Mouse (Mus musculus): ENCODE measurements at regions not wholly inside any gene's neighbourhood (a gene's known extent, or its start where the extent isn't known, plus 50 kb on each side); places are given as distances from the start of the nearest gene placed in this dataset.

DNA sequence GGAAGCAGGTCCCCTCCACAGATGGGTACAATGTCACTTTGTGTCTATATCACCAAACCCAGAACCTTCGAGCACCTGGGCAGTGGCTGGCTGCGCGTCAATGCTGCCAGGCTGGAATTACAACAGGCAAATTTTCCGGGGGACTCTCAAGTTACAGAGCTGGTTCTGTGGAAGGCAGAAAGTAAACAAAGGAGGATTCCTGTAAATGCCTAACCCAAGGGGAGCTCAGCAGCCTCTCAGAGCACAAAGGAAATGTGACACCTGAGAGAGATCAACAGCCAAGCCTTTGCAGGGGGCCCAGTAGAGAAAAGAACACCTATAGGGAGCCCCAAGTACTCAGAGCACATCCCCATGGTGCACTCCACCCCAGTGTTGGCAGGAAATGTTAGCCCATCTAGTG, 70.7 kb downstream of the Setd4 start:
- no peak overlapping the region for H3K4me2 ChIP-seq
- H3K9ac ChIP-seq = no peak overlapping the region
- H3K36me3 ChIP-seq (replicated peaks) = no peaks in the 10 kb centered on the region
- ATAC-seq (ENCODE audit: low FRiP score) = no peak
- H3K4me3 ChIP-seq (replicated peaks) = no peak overlapping the region
- H3K4me1 ChIP-seq = no peaks in the 10 kb centered on the region
- no peak overlapping the region for H3K27ac ChIP-seq
- no peaks in the 10 kb centered on the region; the same call in 1 of the 2 replicates for H3K27me3 ChIP-seq
- WGBS = 26% methylated on average over 4 of the region's 4 CpGs
- H3K9me3 ChIP-seq = no peaks in the 10 kb centered on the region

DNA sequence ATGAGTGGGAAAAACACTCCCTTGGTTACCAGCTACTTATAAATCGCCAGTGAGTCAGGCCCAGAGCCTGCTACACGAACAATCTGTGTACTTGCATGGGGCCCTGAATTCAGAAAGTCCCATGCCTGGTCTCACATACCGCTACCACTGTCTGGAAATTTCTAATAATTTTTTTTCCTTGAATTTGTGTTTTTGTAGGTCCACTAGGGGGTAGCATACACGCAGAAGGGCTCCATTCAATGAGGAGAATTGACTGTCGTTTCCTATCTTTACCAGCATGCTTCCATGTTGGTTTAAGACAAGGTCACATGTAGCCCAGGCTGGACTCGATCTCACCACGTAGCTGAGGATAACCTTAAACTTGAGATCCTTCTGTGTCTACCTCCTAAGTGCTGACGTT, 71.9 kb downstream of the Setd4 start:
- Histone ChIP-seq H3K4me2 (no peak overlapping the region), H3K27ac (no peak overlapping the region), H3K36me3 (replicated peaks) (no peaks in the 10 kb centered on the region), H3K4me3 (replicated peaks) (no peak overlapping the region), H3K4me1 (no peaks in the 10 kb centered on the region), H3K9ac (no peak overlapping the region), H3K27me3 (no peaks in the 10 kb centered on the region; the same call in 1 of the 2 replicates), H3K9me3 (no peaks in the 10 kb centered on the region)
- ATAC-seq (ENCODE audit: low FRiP score) = no peak
- 84% methylated on average over 8 of the region's 8 CpGs for WGBS

DNA sequence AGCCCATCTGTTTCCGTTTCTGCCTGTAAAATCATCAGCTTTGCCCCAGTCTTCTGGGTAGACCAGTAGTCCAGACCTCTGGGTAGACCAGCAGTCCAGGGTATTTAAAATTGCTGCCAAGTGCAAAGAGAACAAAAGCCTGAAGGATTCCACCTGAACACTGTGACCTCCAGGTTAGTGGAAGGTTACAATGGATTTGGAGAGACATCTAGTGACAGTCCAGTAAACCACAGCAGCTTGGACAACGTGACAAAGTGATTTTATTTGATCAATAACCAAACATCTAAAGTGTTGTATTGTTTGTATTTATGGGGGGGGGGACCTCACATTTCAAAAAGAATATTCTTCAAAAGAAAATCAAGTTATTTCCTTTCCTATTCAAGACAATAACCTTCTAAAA, 81.4 kb downstream of the Setd4 start:
- no peak overlapping the region for H3K27ac ChIP-seq
- H3K27me3 ChIP-seq = no peaks in the 10 kb centered on the region
- H3K9me3 ChIP-seq = no peaks in the 10 kb centered on the region
- 77% methylated on average over 2 of the region's 2 CpGs for WGBS
- H3K4me1 ChIP-seq = no peaks in the 10 kb centered on the region
- H3K4me3 ChIP-seq (replicated peaks) = no peak overlapping the region
- ATAC-seq (ENCODE audit: low FRiP score) = no peak
- no peak overlapping the region for H3K4me2 ChIP-seq
- no peak overlapping the region for H3K9ac ChIP-seq
- H3K36me3 ChIP-seq (replicated peaks) = no peaks in the 10 kb centered on the region

DNA sequence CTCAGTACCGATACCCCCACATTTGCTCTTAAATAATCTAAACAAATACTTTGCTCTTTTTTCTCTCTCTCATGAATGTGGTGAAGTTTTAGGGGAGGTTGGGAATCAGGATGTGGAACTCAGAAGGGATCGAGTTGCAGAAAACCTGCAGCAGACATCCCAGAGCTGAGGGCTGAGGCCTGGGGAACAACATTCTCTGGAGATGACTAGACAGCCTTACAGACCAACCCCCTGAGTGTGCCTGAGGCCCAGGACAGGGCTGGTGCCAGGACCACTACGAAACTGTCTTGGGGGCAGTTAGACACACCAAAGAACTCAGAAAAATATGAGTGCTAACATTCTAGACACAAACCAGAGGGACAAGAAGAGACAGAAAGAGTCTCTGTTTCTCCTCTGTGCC, 83.4 kb downstream of the Setd4 start:
- H3K27me3 ChIP-seq = no peaks in the 10 kb centered on the region
- H3K9ac ChIP-seq = no peak overlapping the region
- no peaks in the 10 kb centered on the region for H3K36me3 ChIP-seq (replicated peaks)
- H3K27ac ChIP-seq = no peak overlapping the region
- ATAC-seq (ENCODE audit: low FRiP score) = no peak
- no peak overlapping the region for H3K4me2 ChIP-seq
- H3K4me3 ChIP-seq (replicated peaks) = no peak overlapping the region
- 90% methylated on average over 3 of the region's 3 CpGs for WGBS
- no peaks in the 10 kb centered on the region for H3K4me1 ChIP-seq
- H3K9me3 ChIP-seq = no peaks in the 10 kb centered on the region

DNA sequence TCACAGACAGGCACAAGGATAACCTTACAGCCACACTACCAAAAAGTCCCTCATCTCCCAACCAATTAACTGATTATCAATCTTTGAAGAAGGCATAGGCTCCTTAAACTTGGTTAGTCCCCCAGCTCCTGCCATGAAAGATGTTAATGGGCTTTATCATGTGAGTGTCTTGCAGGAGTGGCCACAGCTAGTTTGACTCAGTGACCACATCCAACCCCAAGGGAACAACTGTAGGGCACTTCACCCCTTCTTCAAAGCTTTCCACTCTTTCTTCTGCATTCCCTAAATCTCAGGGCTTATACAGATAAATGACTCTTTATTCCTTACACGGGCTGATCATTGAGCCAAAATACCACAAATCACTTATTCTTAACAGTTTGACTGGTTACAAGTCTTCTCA, 85.2 kb downstream of the Setd4 start:
- H3K9ac ChIP-seq = no peak overlapping the region
- H3K4me2 ChIP-seq = no peak overlapping the region
- WGBS = 92% methylated on average over 1 of the region's 1 CpGs
- ATAC-seq (ENCODE audit: low FRiP score) = no peak
- no peak overlapping the region for H3K27ac ChIP-seq
- no peak overlapping the region for H3K4me3 ChIP-seq (replicated peaks)
- H3K36me3 ChIP-seq (replicated peaks) = no peaks in the 10 kb centered on the region
- H3K4me1 ChIP-seq = no peaks in the 10 kb centered on the region
- H3K9me3 ChIP-seq = no peaks in the 10 kb centered on the region
- H3K27me3 ChIP-seq = no peaks in the 10 kb centered on the region

DNA sequence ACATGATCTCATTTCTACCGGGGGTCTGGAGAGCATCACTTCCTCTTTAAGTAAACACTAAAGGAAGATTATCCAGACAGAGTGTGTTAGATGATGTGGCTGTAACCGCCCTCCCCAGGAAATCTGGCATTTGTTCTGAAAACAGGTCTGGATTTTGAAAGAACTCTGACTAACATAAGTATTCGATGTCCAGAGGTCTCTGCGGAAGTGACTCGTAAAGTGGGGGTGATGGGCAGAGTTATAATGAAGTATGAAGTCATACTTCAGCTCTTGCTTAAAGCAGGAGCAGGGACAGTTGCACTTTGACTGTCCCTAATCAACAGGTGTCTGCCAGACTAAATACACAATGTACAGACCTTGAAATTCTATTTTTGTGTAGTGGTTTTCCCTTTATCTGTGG, 87.1 kb downstream of the Setd4 start:
- H3K4me1 ChIP-seq = no peaks in the 10 kb centered on the region
- H3K4me3 ChIP-seq (replicated peaks) = no peak overlapping the region
- no peaks in the 10 kb centered on the region for H3K9me3 ChIP-seq
- no peaks in the 10 kb centered on the region for H3K36me3 ChIP-seq (replicated peaks)
- no peak overlapping the region for H3K27ac ChIP-seq
- no peaks in the 10 kb centered on the region for H3K27me3 ChIP-seq
- WGBS = 92% methylated on average over 5 of the region's 5 CpGs
- no peak overlapping the region for H3K4me2 ChIP-seq
- no peak for ATAC-seq (ENCODE audit: low FRiP score)
- H3K9ac ChIP-seq = no peak overlapping the region

DNA sequence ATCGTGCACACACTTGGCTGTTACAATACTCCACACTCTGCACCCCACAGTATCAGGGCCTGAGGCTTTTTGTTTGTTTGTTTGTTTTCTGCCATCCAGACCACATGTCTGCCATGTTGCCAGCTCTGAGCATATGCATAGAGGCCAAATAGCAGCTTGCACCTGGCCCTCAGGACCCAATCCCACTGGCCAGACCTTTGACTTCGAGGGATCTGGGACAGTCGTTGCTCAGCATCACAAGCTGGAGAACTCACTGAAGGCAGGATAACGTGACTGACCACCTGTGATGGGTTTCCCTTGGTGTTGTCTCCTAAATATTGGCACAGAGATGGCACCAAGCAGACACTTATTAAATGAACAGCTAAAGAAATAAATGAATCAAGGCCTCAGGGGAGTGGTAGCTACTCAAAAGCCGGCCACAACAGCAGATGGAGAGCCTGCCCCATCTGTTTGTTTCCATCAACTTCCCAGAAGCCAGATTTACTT, 88.4 kb downstream of the Setd4 start:
- no peak overlapping the region for H3K27ac ChIP-seq
- H3K9me3 ChIP-seq = no peaks in the 10 kb centered on the region
- no peaks in the 10 kb centered on the region for H3K36me3 ChIP-seq (replicated peaks)
- no peaks in the 10 kb centered on the region for H3K27me3 ChIP-seq
- H3K9ac ChIP-seq = no peak overlapping the region
- H3K4me1 ChIP-seq = no peaks in the 10 kb centered on the region
- 73% methylated on average over 5 of the region's 5 CpGs for WGBS
- H3K4me3 ChIP-seq (replicated peaks) = no peak overlapping the region
- ATAC-seq (ENCODE audit: low FRiP score) = no peak
- no peak overlapping the region for H3K4me2 ChIP-seq

DNA sequence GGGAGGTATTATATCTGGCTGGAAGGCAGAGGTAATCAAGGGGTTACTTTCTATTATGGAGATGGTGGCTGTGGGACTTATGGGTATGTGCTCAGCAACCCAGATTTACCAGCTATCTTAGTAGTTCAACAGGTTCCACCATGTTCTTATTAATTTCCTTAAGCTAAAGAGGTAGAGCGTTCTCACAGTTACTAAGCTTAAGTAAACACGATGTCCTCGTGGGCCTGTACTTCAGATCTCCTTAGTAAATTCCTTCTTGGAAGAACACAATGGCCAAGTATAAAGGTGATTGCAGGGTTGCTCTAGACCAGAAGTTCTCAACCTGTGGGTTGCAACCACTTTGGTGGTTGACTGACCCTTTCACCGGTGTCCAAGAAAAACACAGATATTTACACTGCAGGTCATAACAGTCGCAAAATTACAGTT, 90.2 kb downstream of the Setd4 start:
- no peak for ATAC-seq (ENCODE audit: low FRiP score)
- Histone ChIP-seq H3K9ac (no peak overlapping the region), H3K4me2 (no peak overlapping the region), H3K27ac (no peak overlapping the region), H3K27me3 (no peaks in the 10 kb centered on the region), H3K4me1 (no peaks in the 10 kb centered on the region), H3K9me3 (no peaks in the 10 kb centered on the region), H3K4me3 (replicated peaks) (no peak overlapping the region), H3K36me3 (replicated peaks) (no peaks in the 10 kb centered on the region)
- WGBS = 94% methylated on average over 5 of the region's 5 CpGs

DNA sequence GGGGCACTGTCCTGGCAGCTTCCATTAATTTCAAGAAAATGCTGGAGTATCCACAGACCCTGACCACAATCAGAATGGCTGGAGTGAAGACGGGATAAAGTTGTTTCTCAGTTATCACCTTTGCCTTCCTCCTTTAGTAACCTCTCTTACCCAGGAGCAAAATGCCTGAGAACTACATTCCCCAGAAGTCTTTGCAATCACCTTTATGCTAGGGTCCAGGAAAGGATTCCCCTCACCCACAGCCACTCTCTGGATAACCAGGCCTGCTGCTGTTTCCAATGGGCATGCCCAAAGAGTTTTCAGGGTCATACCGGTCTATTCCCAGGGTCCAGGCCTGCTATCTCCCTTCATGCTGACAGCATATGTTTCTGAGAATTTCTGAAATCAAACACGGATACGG, 91.9 kb downstream of the Setd4 start:
- Histone ChIP-seq H3K36me3 (replicated peaks) (no peaks in the 10 kb centered on the region), H3K4me1 (no peaks in the 10 kb centered on the region), H3K9me3 (no peaks in the 10 kb centered on the region), H3K27ac (no peak overlapping the region), H3K4me3 (replicated peaks) (no peak overlapping the region), H3K4me2 (no peak overlapping the region), H3K9ac (no peak overlapping the region), H3K27me3 (no peaks in the 10 kb centered on the region)
- ATAC-seq (ENCODE audit: low FRiP score) = no peak
- WGBS = 89% methylated on average over 4 of the region's 4 CpGs

DNA sequence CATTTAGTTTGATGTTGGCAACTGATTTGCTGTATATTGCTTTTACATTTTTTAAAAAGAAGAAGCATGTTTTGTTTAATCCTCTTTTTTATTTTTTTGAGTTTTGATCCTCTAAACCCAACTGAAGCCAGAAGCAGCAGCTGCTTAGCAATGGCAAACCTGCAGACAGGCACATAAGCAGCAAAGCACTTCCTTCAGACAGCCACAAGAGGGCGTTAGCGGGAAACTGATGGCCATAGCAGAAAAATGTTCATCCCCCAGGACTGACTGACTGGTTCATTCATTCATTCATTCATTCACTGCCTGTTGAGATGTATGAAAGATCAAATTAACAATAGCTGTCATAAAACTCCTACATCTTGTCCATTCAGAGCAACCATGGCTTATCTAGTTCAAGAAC, 92.3 kb downstream of the Setd4 start:
- Histone ChIP-seq H3K27ac (no peak overlapping the region), H3K4me2 (no peak overlapping the region), H3K9me3 (peaks cover under 1% of the 10 kb centered on the region; the same call in 1 of the 2 replicates), H3K36me3 (replicated peaks) (no peaks in the 10 kb centered on the region), H3K4me1 (no peaks in the 10 kb centered on the region), H3K27me3 (no peaks in the 10 kb centered on the region), H3K4me3 (replicated peaks) (no peak overlapping the region), H3K9ac (no peak overlapping the region)
- no peak for ATAC-seq (ENCODE audit: low FRiP score)
- 3% methylated on average over 2 of the region's 2 CpGs for WGBS

DNA sequence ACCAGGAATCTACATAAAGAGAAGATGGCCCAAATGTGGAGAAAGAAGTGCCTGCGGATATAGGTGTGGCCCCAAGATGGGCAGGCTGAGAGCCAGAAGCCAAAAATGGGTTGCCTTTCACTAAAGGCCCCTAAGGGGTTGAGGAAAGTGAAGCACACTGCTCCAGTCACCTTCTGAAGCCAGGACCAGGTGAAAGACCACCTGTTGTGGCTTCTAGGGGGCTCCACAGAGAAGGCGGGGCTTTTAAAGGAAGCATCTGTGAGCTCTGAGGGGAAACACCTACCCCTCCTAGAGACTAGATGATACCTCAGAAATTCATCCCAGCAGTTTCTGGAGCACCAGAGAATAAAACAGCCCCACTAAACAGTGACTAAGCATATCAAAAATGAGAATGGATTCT, 105.1 kb downstream of the Setd4 start:
- no peak overlapping the region for H3K9ac ChIP-seq
- no peaks in the 10 kb centered on the region for H3K36me3 ChIP-seq (replicated peaks)
- no peaks in the 10 kb centered on the region for H3K27me3 ChIP-seq
- H3K4me2 ChIP-seq = no peak overlapping the region
- H3K4me3 ChIP-seq (replicated peaks) = no peak overlapping the region
- no peak overlapping the region for H3K27ac ChIP-seq
- no peak for ATAC-seq (ENCODE audit: low FRiP score)
- peaks cover 4% of the 10 kb centered on the region; the same call in 1 of the 2 replicates for H3K9me3 ChIP-seq
- H3K4me1 ChIP-seq = no peaks in the 10 kb centered on the region
- WGBS = 91% methylated on average over 2 of the region's 2 CpGs

DNA sequence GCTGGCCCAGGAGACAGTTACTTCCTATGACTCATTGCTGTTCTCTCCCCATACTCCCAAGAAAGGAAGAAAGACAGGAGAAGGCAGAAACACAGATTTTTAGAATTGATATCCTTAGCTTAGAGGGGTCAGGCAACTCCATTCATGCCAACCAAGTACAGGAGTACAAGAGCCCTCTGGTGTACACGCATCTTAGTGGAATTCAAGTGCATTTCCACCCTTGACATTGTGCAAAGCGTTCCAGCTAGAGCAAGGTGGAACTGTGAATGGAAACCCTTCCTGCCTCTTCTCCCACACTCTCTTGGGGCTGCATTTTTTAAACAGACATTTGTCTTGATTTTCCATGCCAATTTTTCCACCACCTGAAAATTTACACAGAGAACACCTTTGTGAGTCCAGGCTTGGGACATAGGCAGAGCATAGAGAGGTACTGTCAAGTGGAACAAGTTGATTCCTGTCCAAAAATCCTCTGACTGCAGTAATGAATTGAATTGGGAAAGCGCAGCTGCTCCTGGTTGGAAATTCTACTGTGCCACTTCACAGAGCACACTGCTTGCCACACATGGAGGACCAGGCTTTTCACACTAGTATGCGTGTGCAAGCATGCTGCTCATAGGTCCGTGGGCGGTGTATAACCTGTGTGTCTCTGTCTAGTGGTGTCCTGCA, 110.4 kb downstream of the Setd4 start:
- no peaks in the 10 kb centered on the region for H3K9me3 ChIP-seq
- H3K27me3 ChIP-seq = no peaks in the 10 kb centered on the region
- H3K4me2 ChIP-seq = no peak overlapping the region
- no peaks in the 10 kb centered on the region for H3K36me3 ChIP-seq (replicated peaks)
- no peak overlapping the region for H3K9ac ChIP-seq
- no peak overlapping the region for H3K27ac ChIP-seq
- no peak overlapping the region for H3K4me3 ChIP-seq (replicated peaks)
- H3K4me1 ChIP-seq = no peaks in the 10 kb centered on the region
- 88% methylated on average over 6 of the region's 6 CpGs for WGBS
- no peak for ATAC-seq (ENCODE audit: low FRiP score)

DNA sequence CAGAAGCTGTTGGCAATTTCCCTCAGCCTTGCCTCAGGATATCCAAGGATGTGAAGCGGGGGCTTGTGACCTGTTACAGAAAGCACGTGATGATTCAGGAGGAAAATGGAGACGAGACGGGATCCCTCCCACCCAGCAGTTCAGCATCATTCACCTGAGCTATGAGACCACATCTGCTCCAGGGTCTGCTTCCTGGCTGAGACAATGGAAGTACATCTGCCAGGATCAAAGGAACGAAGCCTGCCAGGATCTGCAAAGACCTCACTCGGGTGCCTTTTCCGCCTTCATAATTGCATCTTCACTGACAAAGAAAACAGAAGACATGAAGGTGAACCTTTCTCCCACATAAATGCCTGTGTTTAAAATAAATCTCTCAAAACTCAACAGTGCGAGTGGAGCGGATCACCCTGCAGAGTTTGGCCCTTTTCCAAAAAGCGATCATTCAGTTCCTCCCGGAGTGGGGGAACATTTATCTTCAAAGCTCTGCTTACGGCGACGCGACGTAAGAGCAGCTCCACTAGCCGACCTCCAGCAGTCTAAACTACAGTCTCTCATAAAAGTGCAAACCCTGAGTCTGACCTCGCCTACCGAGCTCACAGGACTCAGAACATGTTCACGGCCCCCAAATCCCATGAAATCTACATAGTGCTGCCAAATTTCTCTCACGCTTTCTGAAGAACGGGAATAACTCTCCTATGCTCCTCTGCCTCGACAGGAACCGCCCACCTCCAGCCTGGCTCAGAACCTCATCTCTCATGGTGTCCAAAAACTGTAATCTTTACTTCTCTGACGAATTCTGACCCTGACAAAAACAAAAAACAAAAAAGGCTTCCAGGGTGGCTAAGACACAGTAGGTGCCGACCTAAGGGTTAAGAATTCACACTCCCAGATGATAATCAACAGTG, 117.0 kb downstream of the Setd4 start:
- H3K27ac ChIP-seq = no peak overlapping the region
- 79% methylated on average over 26 of the region's 26 CpGs for WGBS

More for the DNA sequence above, 117.0 kb downstream of the Setd4 start:
- Histone ChIP-seq H3K9me3 (no peaks in the 10 kb centered on the region), H3K36me3 (replicated peaks) (no peaks in the 10 kb centered on the region), H3K4me3 (replicated peaks) (no peak overlapping the region), H3K9ac (no peak overlapping the region), H3K4me1 (no peaks in the 10 kb centered on the region), H3K4me2 (no peak overlapping the region), H3K27me3 (no peaks in the 10 kb centered on the region)
- no peak for ATAC-seq (ENCODE audit: low FRiP score)
